9 mouse cellular contexts compared by ENCODE assay signal in genomic region chr1:78196751-78197311, GRCm38 (mm10). TPM values are rescaled to one million over a fixed set of nuclear protein-coding genes. Genes with fewer than 3 reads are reported as not detected.
DNase-seq lines count a peak whose midpoint lies in the region; ATAC-seq and TF ChIP-seq lines count a peak whose summit lies in the region.
"Had no signal": no experiment of that assay in that cellular context is flagged by ENCODE, and none has a peak within 500 bp of the region (broad histone marks: within the 10 kb centered on the region; RNA-seq: fewer than 3 reads in every experiment).

Pax3 (minus strand) TSS chr1:78197134.

- peaks cover 100% of the 10 kb centered on the region for H3K27me3 ChIP-seq in liver, embryonic 11.5 days (replicated peaks; ENCODE audit: control insufficient read depth, insufficient read depth, low read length)
- peaks cover 42% of the 10 kb centered on the region for H3K27me3 ChIP-seq in stomach, postnatal 0 days (ENCODE audit: control insufficient read depth, insufficient read depth, low read length)

- peak; percentile 16 for DNase-seq in heart, adult 8-10 months (ENCODE audit: low spot score)
- no peak for DNase-seq in heart, postnatal 10 days
- peak; percentile 61 for DNase-seq in ZHBTc4 (ENCODE audit: low read depth, low spot score)
- peak; percentile 45 for DNase-seq in liver, embryonic 11.5 days (ENCODE audit: low spot score)
- DNase-seq in stomach, postnatal 0 days (ENCODE audit: low spot score), result no peak
- no peak for DNase-seq in spleen, postnatal 36 days (ENCODE audit: low spot score in 2 of 2)
- no peak for DNase-seq in urinary bladder, postnatal 14 days (ENCODE audit: low spot score)

- peak within 1 kb of the TSS; percentile 33 for H3K4me3 ChIP-seq in liver, embryonic 11.5 days (ENCODE audit: low read depth, low read length)
- H3K4me3 ChIP-seq in stomach, postnatal 0 days (ENCODE audit: low read depth, low read length), result peak within 1 kb of the TSS; percentile 29

- peak; percentile 24; the same call in 1 of the 2 replicates for ATAC-seq in granulocyte monocyte progenitor cell, adult 5-6 weeks (replicated peaks; ENCODE audit: poor library complexity, severe bottlenecking)
- ATAC-seq in liver, embryonic 11.5 days (replicated peaks; ENCODE audit: low FRiP score), result no peak
- 0 out of 2 replicates have a peak, but pooled peaks have one; percentile 25 for ATAC-seq in stomach, postnatal 0 days (ENCODE audit: low FRiP score, low TSS enrichment)
- ATAC-seq: Patski had no signal

- 2% methylated on average over 37 of the region's 37 CpGs for WGBS in liver, embryonic 11.5 days
- under 1% methylated on average over 37 of the region's 37 CpGs for WGBS in stomach, postnatal 0 days

- no peaks in the 10 kb centered on the region for H3K9me3 ChIP-seq in liver, embryonic 11.5 days (ENCODE audit: control insufficient read depth, low read length)
- no peaks in the 10 kb centered on the region for H3K9me3 ChIP-seq in stomach, postnatal 0 days (ENCODE audit: control insufficient read depth, low read length)

- peak within 1 kb of the TSS; percentile 55 for H3K4me2 ChIP-seq in liver, embryonic 11.5 days
- H3K4me2 ChIP-seq in stomach, postnatal 0 days (replicated peaks; ENCODE audit: low read depth), result peak within 1 kb of the TSS; percentile 41

- no peaks in the 10 kb centered on the region for H3K4me1 ChIP-seq in liver, embryonic 11.5 days (replicated peaks; ENCODE audit: control insufficient read depth, insufficient read depth, low read length)
- no peaks in the 10 kb centered on the region; the same call in 1 of the 2 replicates for H3K4me1 ChIP-seq in stomach, postnatal 0 days (replicated peaks; ENCODE audit: control insufficient read depth, insufficient read depth)

- H3K27ac ChIP-seq in liver, embryonic 11.5 days (ENCODE audit: low read depth, low read length), result no peak within 1 kb of the TSS
- no peak within 1 kb of the TSS for H3K27ac ChIP-seq in stomach, postnatal 0 days (replicated peaks)

- intact Hi-C loops in heart, postnatal 10 days (cut with DNase I), result no loop called here

- no peaks in the 10 kb centered on the region for H3K36me3 ChIP-seq in liver, embryonic 11.5 days (ENCODE audit: control insufficient read depth, insufficient read depth, low read length)
- no peaks in the 10 kb centered on the region for H3K36me3 ChIP-seq in stomach, postnatal 0 days (ENCODE audit: control insufficient read depth, insufficient read depth, low read length)

- TF ChIP-seq EP300 in stomach, postnatal 0 days (optimal IDR thresholded peaks at IDR 0.05), result no peak

- no peak for TF ChIP-seq CTCF in stomach, postnatal 0 days (IDR thresholded peaks at IDR 0.05; ENCODE audit: low read depth)

- H3K9ac ChIP-seq in liver, embryonic 11.5 days (ENCODE audit: low read depth, low read length), result no peak within 1 kb of the TSS
- H3K9ac ChIP-seq in stomach, postnatal 0 days (ENCODE audit: low read length), result no peak within 1 kb of the TSS

RNA-seq across cellular contexts. Expression of gene Pax3, which starts in this region (rescaled TPM):
- not detected for total RNA-seq in heart, adult 8-10 months (2022)
- under 1 TPM in 1 of 2 experiments, not detected in 1; 0.15 TPM for total RNA-seq in heart, postnatal 10 days (2021)
- total RNA-seq in granulocyte monocyte progenitor cell, adult 5-6 weeks (2014; fragmentation: Nextera tagmentation), result not detected in 2 replicates
- total RNA-seq in granulocyte monocyte progenitor cell, adult 5-6 weeks (2017), result not detected in 2 replicates
- 0.44 and 0.55 TPM in 2 replicates for polyA plus RNA-seq in liver, embryonic 11.5 days (2014; fragmentation: Nextera tagmentation; extraction: Ambion mirVana)
- polyA plus RNA-seq in stomach, postnatal 0 days (2015; fragmentation: Nextera tagmentation; extraction: Ambion mirVana), result not detected in 2 replicates

Comparison
In these comparisons a context has a peak if more than half of its experiments do, and no peak if none do; other contexts are left out.
1. Peak in DNase-seq in heart, adult 8-10 months; RNA of the gene not detected or under 1 TPM.
2. Peak in ATAC-seq in granulocyte monocyte progenitor cell, adult 5-6 weeks; RNA of the gene not detected or under 1 TPM.
3. Peak in DNase-seq, H3K4me3 ChIP-seq and H3K4me2 ChIP-seq in liver, embryonic 11.5 days; RNA of the gene not detected or under 1 TPM.
4. Peak in ATAC-seq, H3K4me3 ChIP-seq and H3K4me2 ChIP-seq in stomach, postnatal 0 days; RNA of the gene not detected or under 1 TPM.